Mouse (Mus musculus) heart, adult 2 months (tissue): ENCODE measurements at regions not wholly inside any gene's neighbourhood (a gene's known extent, or its start where the extent isn't known, plus 50 kb on each side); places are given as distances from the start of the nearest gene placed in this dataset.

Experiments used
- CTCF ChIP-seq: fragments of 200-600 bp; IDR thresholded peaks from 2 replicates; pipeline ENCODE4 v1.8.1; 2022; ENCODE audit warnings: antibody characterized with exemption, mild to moderate bottlenecking, moderate library complexity
- EP300 ChIP-seq: fragments of 200-500 bp; IDR thresholded peaks from 2 replicates; pipeline ENCODE4 v1.6.1; 2011; ENCODE audit warnings: low read depth, low read length, control low read depth; ENCODE audit not compliant: insufficient read depth
- POLR2A ChIP-seq: fragments of 200-500 bp; IDR thresholded peaks from 2 replicates; pipeline ENCODE4 v1.6.1; 2011; ENCODE audit warnings: mild to moderate bottlenecking, low read depth, low read length, control low read depth; ENCODE audit not compliant: insufficient read depth

DNA sequence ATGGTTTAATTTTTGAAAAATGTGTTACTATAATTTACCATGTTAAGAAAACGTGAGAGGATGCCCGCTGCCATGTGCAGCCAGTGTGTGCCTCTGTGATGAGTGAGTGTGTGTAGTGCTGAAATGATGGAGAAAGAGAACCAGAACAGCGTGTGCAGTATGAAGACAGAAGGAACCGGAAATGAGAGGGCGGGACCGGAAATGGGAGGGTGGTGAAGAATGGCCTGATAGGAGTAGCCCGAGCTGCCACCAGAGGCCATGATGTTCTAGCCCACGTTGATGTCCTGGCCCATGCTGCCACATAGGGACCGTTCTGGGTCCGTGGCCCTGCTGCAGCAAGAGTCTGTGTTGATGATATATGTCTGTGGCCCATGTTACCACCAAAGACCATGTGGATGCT lies 57.8 kb upstream of the Anapc15-ps start:
- no peak for TF ChIP-seq CTCF
- no peak for TF ChIP-seq EP300
- no peak for TF ChIP-seq POLR2A
